Mouse (Mus musculus): ENCODE measurements around the gene Mpped2. TPM values are rescaled to one million over a fixed set of nuclear protein-coding genes. Genes with fewer than 3 reads are reported as not detected.

The Mpped2 gene
- polyA plus RNA-seq, 1 experiment from 2014 or later: 33.9 TPM

- H3K4me2 ChIP-seq (ENCODE audit: low read depth, low read length): peak overlapping the region; percentile 65
- H3K4me1 ChIP-seq (ENCODE audit: control insufficient read depth, insufficient read depth, low read length): peaks cover 3% of the 10 kb centered on the region
- H3K36me3 ChIP-seq (ENCODE audit: control insufficient read depth, insufficient read depth): 0 out of 2 replicates have a peak, but pooled peaks cover 3% of the 10 kb centered on the region
- no peak for ATAC-seq (replicated peaks; ENCODE audit: extremely low read depth, insufficient read depth, low FRiP score)
- H3K9ac ChIP-seq (ENCODE audit: low read length): peak overlapping the region; percentile 75
- peak overlapping the region; percentile 73 for H3K27ac ChIP-seq (ENCODE audit: low read length)
- H3K9me3 ChIP-seq (replicated peaks; ENCODE audit: control insufficient read depth, low read length): no peaks in the 10 kb centered on the region
- WGBS: 0% methylated on average over 10 of the region's 10 CpGs
- 0 out of 2 replicates have a peak, but pooled peaks cover 3% of the 10 kb centered on the region for H3K27me3 ChIP-seq (ENCODE audit: control insufficient read depth, insufficient read depth, low read length)
- peak overlapping the region; percentile 59 for H3K4me3 ChIP-seq (ENCODE audit: low read length)
These were observed 1.5 kb downstream of the Mpped2 start for GRCm38 (mm10) chr2:106694567-106694885.

- Histone ChIP-seq H3K4me2 (ENCODE audit: low read depth, low read length) (peak overlapping the region; percentile 65), H3K4me1 (ENCODE audit: control insufficient read depth, insufficient read depth, low read length) (peaks cover 3% of the 10 kb centered on the region), H3K36me3 (ENCODE audit: control insufficient read depth, insufficient read depth) (0 out of 2 replicates have a peak, but pooled peaks cover 6% of the 10 kb centered on the region), H3K9ac (ENCODE audit: low read length) (peak overlapping the region; percentile 75), H3K27ac (ENCODE audit: low read length) (peak overlapping the region; percentile 73), H3K27me3 (ENCODE audit: control insufficient read depth, insufficient read depth, low read length) (0 out of 2 replicates have a peak, but pooled peaks cover 3% of the 10 kb centered on the region), H3K9me3 (replicated peaks; ENCODE audit: control insufficient read depth, low read length) (no peaks in the 10 kb centered on the region), H3K4me3 (ENCODE audit: low read length) (peak overlapping the region; percentile 59)
- under 1% methylated on average over 35 of the region's 41 CpGs for WGBS
- ATAC-seq (replicated peaks; ENCODE audit: extremely low read depth, insufficient read depth, low FRiP score): peak; percentile 31; the same call in 1 of the 2 replicates
These were observed 2.0 kb downstream of the Mpped2 start for GRCm38 (mm10) chr2:106694886-106695733.

GRCm38 (mm10) chr2:106695734-106696022 lies 2.6 kb downstream of the Mpped2 start:
- 0 out of 2 replicates have a peak, but pooled peaks cover 6% of the 10 kb centered on the region for H3K36me3 ChIP-seq (ENCODE audit: control insufficient read depth, insufficient read depth)
- H3K4me2 ChIP-seq (ENCODE audit: low read depth, low read length): peak overlapping the region; percentile 65
- 0 out of 2 replicates have a peak, but pooled peaks cover 3% of the 10 kb centered on the region for H3K27me3 ChIP-seq (ENCODE audit: control insufficient read depth, insufficient read depth, low read length)
- H3K9ac ChIP-seq (ENCODE audit: low read length): peak overlapping the region; percentile 75
- H3K4me3 ChIP-seq (ENCODE audit: low read length): peak overlapping the region; percentile 59
- ATAC-seq (replicated peaks; ENCODE audit: extremely low read depth, insufficient read depth, low FRiP score): no peak
- no peaks in the 10 kb centered on the region for H3K9me3 ChIP-seq (replicated peaks; ENCODE audit: control insufficient read depth, low read length)
- peak overlapping the region; percentile 73; the same call in 1 of the 2 replicates for H3K27ac ChIP-seq (ENCODE audit: low read length)
- H3K4me1 ChIP-seq (ENCODE audit: control insufficient read depth, insufficient read depth, low read length): peaks cover 3% of the 10 kb centered on the region
- 5% methylated on average over 13 of the region's 13 CpGs for whole genome bisulfite sequencing

- H3K36me3 ChIP-seq (ENCODE audit: control insufficient read depth, insufficient read depth): 0 out of 2 replicates have a peak, but pooled peaks cover 6% of the 10 kb centered on the region
- no peaks in the 10 kb centered on the region for H3K9me3 ChIP-seq (replicated peaks; ENCODE audit: control insufficient read depth, low read length)
- H3K4me1 ChIP-seq (ENCODE audit: control insufficient read depth, insufficient read depth, low read length): peaks cover 3% of the 10 kb centered on the region
- no peak for ATAC-seq (replicated peaks; ENCODE audit: extremely low read depth, insufficient read depth, low FRiP score)
- no peak overlapping the region; the same call in 1 of the 2 replicates for H3K9ac ChIP-seq (ENCODE audit: low read length)
- H3K27ac ChIP-seq (ENCODE audit: low read length): no peak overlapping the region
- H3K27me3 ChIP-seq (ENCODE audit: control insufficient read depth, insufficient read depth, low read length): 0 out of 2 replicates have a peak, but pooled peaks cover 3% of the 10 kb centered on the region
- H3K4me3 ChIP-seq (ENCODE audit: low read length): no peak overlapping the region; the same call in none of the 2 replicates
- WGBS: 74% methylated on average over 8 of the region's 8 CpGs
- peak overlapping the region; percentile 65 for H3K4me2 ChIP-seq (ENCODE audit: low read depth, low read length)
These were observed 3.3 kb downstream of the Mpped2 start for GRCm38 (mm10) chr2:106696372-106696771.

- H3K4me3 ChIP-seq (ENCODE audit: low read length): no peak overlapping the region
- ATAC-seq (replicated peaks; ENCODE audit: extremely low read depth, insufficient read depth, low FRiP score): no peak
- H3K9ac ChIP-seq (ENCODE audit: low read length): no peak overlapping the region
- no peaks in the 10 kb centered on the region for H3K9me3 ChIP-seq (replicated peaks; ENCODE audit: control insufficient read depth, low read length)
- WGBS: 82% methylated on average over 5 of the region's 5 CpGs
- no peaks in the 10 kb centered on the region for H3K4me1 ChIP-seq (ENCODE audit: control insufficient read depth, insufficient read depth, low read length)
- H3K27ac ChIP-seq (ENCODE audit: low read length): no peak overlapping the region
- no peaks in the 10 kb centered on the region for H3K27me3 ChIP-seq (ENCODE audit: control insufficient read depth, insufficient read depth, low read length)
- H3K4me2 ChIP-seq (ENCODE audit: low read depth, low read length): no peak overlapping the region
- 0 out of 2 replicates have a peak, but pooled peaks cover 2% of the 10 kb centered on the region for H3K36me3 ChIP-seq (ENCODE audit: control insufficient read depth, insufficient read depth)
These were observed 12.6 kb downstream of the Mpped2 start for GRCm38 (mm10) chr2:106705664-106706063.

- Histone ChIP-seq H3K27me3 (ENCODE audit: control insufficient read depth, insufficient read depth, low read length) (no peaks in the 10 kb centered on the region), H3K4me3 (ENCODE audit: low read length) (no peak overlapping the region), H3K27ac (ENCODE audit: low read length) (no peak overlapping the region), H3K9ac (ENCODE audit: low read length) (no peak overlapping the region), H3K4me1 (ENCODE audit: control insufficient read depth, insufficient read depth, low read length) (no peaks in the 10 kb centered on the region), H3K36me3 (ENCODE audit: control insufficient read depth, insufficient read depth) (0 out of 2 replicates have a peak, but pooled peaks cover 2% of the 10 kb centered on the region), H3K4me2 (ENCODE audit: low read depth, low read length) (no peak overlapping the region), H3K9me3 (replicated peaks; ENCODE audit: control insufficient read depth, low read length) (no peaks in the 10 kb centered on the region)
- no peak for ATAC-seq (replicated peaks; ENCODE audit: extremely low read depth, insufficient read depth, low FRiP score)
- WGBS: 88% methylated on average over 2 of the region's 2 CpGs
These were observed 14.1 kb downstream of the Mpped2 start for GRCm38 (mm10) chr2:106707136-106707535.

- no peak for ATAC-seq (replicated peaks; ENCODE audit: extremely low read depth, insufficient read depth, low FRiP score)
- H3K9ac ChIP-seq (ENCODE audit: low read length): no peak overlapping the region
- no peak overlapping the region for H3K27ac ChIP-seq (ENCODE audit: low read length)
- H3K4me1 ChIP-seq (ENCODE audit: control insufficient read depth, insufficient read depth, low read length): no peaks in the 10 kb centered on the region
- no peak overlapping the region for H3K4me2 ChIP-seq (ENCODE audit: low read depth, low read length)
- H3K36me3 ChIP-seq (ENCODE audit: control insufficient read depth, insufficient read depth): no peaks in the 10 kb centered on the region
- H3K9me3 ChIP-seq (replicated peaks; ENCODE audit: control insufficient read depth, low read length): no peaks in the 10 kb centered on the region
- WGBS: 49% methylated on average over 7 of the region's 7 CpGs
- H3K4me3 ChIP-seq (ENCODE audit: low read length): no peak overlapping the region
- no peaks in the 10 kb centered on the region for H3K27me3 ChIP-seq (ENCODE audit: control insufficient read depth, insufficient read depth, low read length)
These were observed 17.9 kb downstream of the Mpped2 start for GRCm38 (mm10) chr2:106710862-106711477.

- H3K36me3 ChIP-seq (ENCODE audit: control insufficient read depth, insufficient read depth): no peaks in the 10 kb centered on the region
- no peaks in the 10 kb centered on the region for H3K4me1 ChIP-seq (ENCODE audit: control insufficient read depth, insufficient read depth, low read length)
- H3K4me3 ChIP-seq (ENCODE audit: low read length): no peak overlapping the region
- WGBS: 66% methylated on average over 6 of the region's 6 CpGs
- no peaks in the 10 kb centered on the region for H3K9me3 ChIP-seq (replicated peaks; ENCODE audit: control insufficient read depth, low read length)
- no peaks in the 10 kb centered on the region for H3K27me3 ChIP-seq (ENCODE audit: control insufficient read depth, insufficient read depth, low read length)
- no peak overlapping the region for H3K9ac ChIP-seq (ENCODE audit: low read length)
- no peak overlapping the region for H3K4me2 ChIP-seq (ENCODE audit: low read depth, low read length)
- no peak for ATAC-seq (replicated peaks; ENCODE audit: extremely low read depth, insufficient read depth, low FRiP score)
- no peak overlapping the region for H3K27ac ChIP-seq (ENCODE audit: low read length)
These were observed 18.4 kb downstream of the Mpped2 start for GRCm38 (mm10) chr2:106711506-106711905.

- Histone ChIP-seq H3K9ac (ENCODE audit: low read length) (no peak overlapping the region), H3K9me3 (replicated peaks; ENCODE audit: control insufficient read depth, low read length) (no peaks in the 10 kb centered on the region), H3K4me3 (ENCODE audit: low read length) (no peak overlapping the region), H3K27ac (ENCODE audit: low read length) (no peak overlapping the region), H3K4me2 (ENCODE audit: low read depth, low read length) (no peak overlapping the region), H3K4me1 (ENCODE audit: control insufficient read depth, insufficient read depth, low read length) (no peaks in the 10 kb centered on the region), H3K36me3 (ENCODE audit: control insufficient read depth, insufficient read depth) (no peaks in the 10 kb centered on the region), H3K27me3 (ENCODE audit: control insufficient read depth, insufficient read depth, low read length) (no peaks in the 10 kb centered on the region)
- ATAC-seq (replicated peaks; ENCODE audit: extremely low read depth, insufficient read depth, low FRiP score): no peak
- 32% methylated on average over 4 of the region's 4 CpGs for WGBS
These were observed 20.1 kb downstream of the Mpped2 start for GRCm38 (mm10) chr2:106713151-106713550.
